Mouse (Mus musculus) adrenal gland (tissue): ENCODE measurements at regions not wholly inside any gene's neighbourhood (a gene's known extent, or its start where the extent isn't known, plus 50 kb on each side); places are given as distances from the start of the nearest gene placed in this dataset.
"Not testable (repeated sequence)": the region's sequence is repeated elsewhere in the genome, so short reads cannot be mapped to it uniquely, and the experiment has no call there.

ENCODE experiments used
- intact Hi-C: fragments of 180-260 bp; cut with DNase I; formaldehyde crosslinking; loops from one replicate; pipeline ENCODE4 v1.15.1; 2025

- intact Hi-C loops, result no loop called here
These were observed 433.9 kb downstream of the Tcerg1l start for GRCm38 (mm10) chr7:137963470-137964095.

GRCm38 (mm10) chr7:137974705-137975104, 422.8 kb downstream of the Tcerg1l start:
- intact Hi-C loops, result no loop called here

- intact Hi-C loops, result no loop called here
These were observed 420.0 kb downstream of the Tcerg1l start for GRCm38 (mm10) chr7:137977527-137977926.

GRCm38 (mm10) chr7:137979361-137979760, 418.2 kb downstream of the Tcerg1l start:
- intact Hi-C loops, result no loop called here

GRCm38 (mm10) chr7:138005806-138006205, 391.7 kb downstream of the Tcerg1l start:
- intact Hi-C loops, result no loop called here

- intact Hi-C loops, result no loop called here
These were observed 390.6 kb downstream of the Tcerg1l start for GRCm38 (mm10) chr7:138006971-138007370.

GRCm38 (mm10) chr7:138008601-138009000, 388.9 kb downstream of the Tcerg1l start:
- intact Hi-C loops, result no loop called here

GRCm38 (mm10) chr7:138024021-138024420, 373.5 kb downstream of the Tcerg1l start:
- intact Hi-C loops, result not testable (repeated sequence)

- intact Hi-C loops, result no loop called here
These were observed 345.8 kb downstream of the Tcerg1l start for GRCm38 (mm10) chr7:138051696-138052095.

- intact Hi-C loops, result no loop called here
These were observed 342.8 kb downstream of the Tcerg1l start for GRCm38 (mm10) chr7:138054756-138055155.

- intact Hi-C loops, result loop anchor here (10.0 kb wide), 1 partner anchor 106 kb away; no protein-coding TSS in a partner anchor
These were observed 336.4 kb downstream of the Tcerg1l start for GRCm38 (mm10) chr7:138061116-138061515.

- intact Hi-C loops, result loop anchor here (10.0 kb wide), 1 partner anchor 112 kb away; no protein-coding TSS in a partner anchor
These were observed 330.6 kb downstream of the Tcerg1l start for GRCm38 (mm10) chr7:138066921-138067320.

GRCm38 (mm10) chr7:138075231-138075630, 322.3 kb downstream of the Tcerg1l start:
- intact Hi-C loops, result no loop called here

- intact Hi-C loops, result loop anchor here (2.0 to 10.0 kb wide), 3 partner anchors 239 to 602 kb away; no protein-coding TSS in a partner anchor
These were observed 313.6 kb downstream of the Tcerg1l start for GRCm38 (mm10) chr7:138083980-138084379.

GRCm38 (mm10) chr7:138107471-138108210, 289.9 kb downstream of the Tcerg1l start:
- intact Hi-C loops, result no loop called here

GRCm38 (mm10) chr7:138121497-138121896, 276.0 kb downstream of the Tcerg1l start:
- intact Hi-C loops, result no loop called here

- intact Hi-C loops, result no loop called here
These were observed 267.8 kb downstream of the Tcerg1l start for GRCm38 (mm10) chr7:138129701-138130100.

GRCm38 (mm10) chr7:138133427-138133826, 264.1 kb downstream of the Tcerg1l start:
- intact Hi-C loops, result no loop called here

GRCm38 (mm10) chr7:138137934-138138333, 259.6 kb downstream of the Tcerg1l start:
- intact Hi-C loops, result no loop called here

- intact Hi-C loops, result no loop called here
These were observed 257.8 kb downstream of the Tcerg1l start for GRCm38 (mm10) chr7:138139766-138140165.

- intact Hi-C loops, result no loop called here
These were observed 248.0 kb downstream of the Tcerg1l start for GRCm38 (mm10) chr7:138149496-138149895.

- intact Hi-C loops, result no loop called here
These were observed 243.9 kb downstream of the Tcerg1l start for GRCm38 (mm10) chr7:138153455-138154167.
